Mouse (Mus musculus) forelimb bud, embryonic 11.5 days (tissue): ENCODE results near the gene Crk.

Source experiments
- DNase-seq: peaks from one replicate; pipeline ENCODE4 v3.0.0-alpha.2; 2012; ENCODE audit warnings: low read depth, low spot score

The Crk gene

GRCm38 (mm10) chr11:75737806-75738476, 58.9 kb downstream of the Crk start:
- no peak for DNase-seq

- DNase-seq, result no peak
These were observed 59.4 kb downstream of the Crk start for GRCm38 (mm10) chr11:75738477-75738821.

DNA sequence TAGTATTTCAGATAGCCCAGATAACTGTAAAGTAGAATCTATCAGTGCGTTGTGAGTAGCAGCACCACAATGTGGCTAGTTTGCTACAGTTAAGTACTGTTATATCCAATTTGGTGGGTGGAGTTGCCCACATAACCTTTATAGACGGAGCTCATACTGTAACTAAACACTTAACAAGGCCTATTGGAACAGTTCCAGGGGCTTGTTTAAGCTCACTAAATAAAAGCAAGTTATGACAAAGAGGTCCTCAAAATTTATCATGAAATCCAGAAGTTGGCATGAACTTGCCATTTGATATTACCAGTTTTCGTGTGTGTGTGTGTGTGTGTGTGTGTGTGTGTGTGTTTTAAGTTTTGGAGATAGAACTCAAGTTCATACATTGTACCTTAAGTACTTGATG, 61.1 kb downstream of the Crk start:
- no peak for DNase-seq

- DNase-seq, result no peak
These were observed 62.6 kb downstream of the Crk start for GRCm38 (mm10) chr11:75741615-75742014.

DNA sequence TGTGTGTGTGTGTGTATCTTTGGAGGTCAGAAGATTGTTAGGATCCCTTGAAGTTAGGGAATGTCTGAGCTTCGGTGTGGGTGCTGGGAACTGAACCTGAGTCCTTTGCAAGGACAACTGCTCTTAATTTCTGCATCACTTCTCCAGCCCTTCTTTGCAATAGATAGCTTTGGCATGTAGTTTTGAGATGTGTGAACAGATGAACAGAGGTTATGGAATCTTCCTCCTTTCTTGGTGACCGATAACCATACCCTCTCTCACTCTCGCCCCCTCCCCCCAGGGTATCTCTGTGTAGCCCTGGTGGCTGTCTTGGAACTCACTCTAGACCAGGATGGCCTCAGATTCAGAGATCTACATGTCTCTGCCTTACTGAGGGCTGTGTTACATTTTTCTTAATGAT, 65.7 kb downstream of the Crk start:
- no peak for DNase-seq

DNA sequence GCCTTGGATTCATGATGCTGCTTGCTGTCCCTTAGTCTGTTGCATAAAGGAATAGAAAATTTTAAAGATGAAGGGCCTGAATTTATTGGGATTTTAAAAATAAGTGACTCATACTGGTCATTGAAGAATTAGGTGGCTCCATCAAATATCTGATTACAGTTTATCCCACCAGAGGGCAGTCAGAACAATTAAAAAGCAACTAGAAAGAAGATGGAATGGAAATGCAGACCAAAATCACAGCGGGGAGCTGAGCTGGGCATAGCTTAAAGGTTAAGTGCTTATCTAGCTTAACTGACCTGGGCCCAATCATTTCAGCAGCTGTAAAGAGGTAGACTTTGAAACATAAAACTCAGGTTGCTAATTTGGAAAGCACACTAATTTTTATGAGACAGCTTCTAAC, 71.5 kb downstream of the Crk start:
- no peak for DNase-seq

GRCm38 (mm10) chr11:75751082-75751481, 72.0 kb downstream of the Crk start:
- DNase-seq, result no peak
